Mouse (Mus musculus) left cerebral cortex, adult 2 months (tissue): ENCODE data around the gene Adamts9. TPM values are rescaled to one million over a fixed set of nuclear protein-coding genes. Genes with fewer than 3 reads are reported as not detected.

Experiments
- DNase-seq, 2 experiments: peaks; one replicate each; pipeline ENCODE4 v3.0.0; 2021 to 2022; ENCODE audit warnings: low spot score in 2 of 2, mixed read lengths in 1 of 2; ENCODE audit errors: extremely low spot score in 1 of 2
- H3K27ac ChIP-seq: fragments of 200-600 bp; 2 replicates; pipeline ENCODE4 v1.8.1; 2022
- H3K4me3 ChIP-seq: fragments of 200-600 bp; 2 replicates; pipeline ENCODE4 v1.8.1; 2022
- CTCF ChIP-seq: fragments of 200-600 bp; IDR thresholded peaks from 2 replicates; pipeline ENCODE4 v1.8.1; 2022; ENCODE audit warnings: antibody characterized with exemption, mild to moderate bottlenecking, moderate library complexity
- intact Hi-C: fragments of 180-260 bp; cut with DNase I; formaldehyde crosslinking; loops from one replicate; pipeline ENCODE4 v1.15.1; 2025
- total RNA-seq, 2 experiments: library from RNA; stranded (reverse); gene quantifications; 2 replicates each; pipeline ENCODE4 v1.2.3; 2021

Gene Adamts9
- total RNA-seq, 2 experiments from 2014 or later, result 2.8 to 3.9 TPM

DNA sequence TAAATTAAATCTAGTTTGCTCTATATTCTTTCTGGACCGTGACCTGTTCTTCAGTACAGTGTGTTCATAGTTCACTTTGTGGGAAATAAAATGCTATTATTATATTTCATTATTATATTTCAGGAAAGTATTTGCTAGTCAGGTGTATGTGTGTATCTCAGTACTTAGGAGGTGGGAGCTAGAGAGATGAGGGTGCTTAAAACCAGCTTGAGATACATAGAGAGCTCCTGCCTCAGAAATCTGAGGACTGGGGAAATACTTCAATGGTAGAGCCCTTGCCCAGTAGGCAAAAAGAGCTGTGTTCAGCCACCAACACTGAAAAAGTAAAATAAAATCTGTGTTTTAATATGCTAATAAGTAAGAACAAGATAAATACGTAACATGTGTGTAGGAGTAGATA lies 68.0 kb downstream of the Adamts9 start:
- no peak for TF ChIP-seq CTCF
- DNase-seq, result no peak
- Histone ChIP-seq H3K27ac (no peak overlapping the region), H3K4me3 (no peak overlapping the region)
- intact Hi-C loops, result no loop called here

DNA sequence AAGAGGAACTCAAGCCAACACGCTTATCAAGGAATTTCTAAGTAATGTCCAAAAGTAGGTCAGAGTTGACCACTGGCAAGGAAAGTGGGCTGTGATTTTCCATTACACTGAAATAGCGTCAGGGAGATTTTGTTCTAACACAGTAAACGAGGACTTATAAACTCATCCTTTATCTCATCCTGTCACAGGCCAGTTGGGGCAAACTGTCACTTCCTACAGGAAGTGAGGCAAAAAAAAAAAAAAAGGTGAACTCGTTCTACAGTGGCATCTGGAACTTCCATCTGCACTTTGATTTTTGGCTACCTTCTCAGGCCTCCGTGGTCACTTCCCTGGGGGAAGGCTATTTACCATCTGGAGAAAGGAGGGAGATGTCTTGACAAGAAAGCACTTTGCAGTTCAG lies 68.4 kb downstream of the Adamts9 start:
- no peak for TF ChIP-seq CTCF
- no peak overlapping the region for H3K27ac ChIP-seq
- intact Hi-C loops, result no loop called here
- DNase-seq, result no peak
- no peak overlapping the region for H3K4me3 ChIP-seq

DNA sequence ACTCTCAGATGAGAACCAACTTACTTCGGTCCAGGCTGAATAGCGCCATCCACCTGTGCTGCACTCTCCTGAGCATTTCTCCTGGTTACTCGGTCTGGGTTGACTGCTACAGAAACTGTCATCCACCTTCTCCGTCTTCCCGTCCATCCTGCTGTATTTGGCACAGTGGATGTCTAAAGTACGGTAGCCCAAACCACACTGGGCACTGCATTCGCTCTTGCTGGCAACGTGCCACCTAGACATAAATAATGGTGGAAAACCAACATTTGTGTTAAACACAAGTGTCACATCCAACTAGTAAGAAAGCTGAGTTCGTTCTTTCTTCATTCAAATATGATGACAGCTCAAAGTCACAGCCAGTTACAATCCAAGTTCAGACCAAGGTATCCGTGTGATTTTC lies 70.5 kb downstream of the Adamts9 start:
- DNase-seq, result no peak
- no peak overlapping the region for H3K27ac ChIP-seq
- no peak overlapping the region for H3K4me3 ChIP-seq
- no peak for TF ChIP-seq CTCF
- intact Hi-C loops, result no loop called here

DNA sequence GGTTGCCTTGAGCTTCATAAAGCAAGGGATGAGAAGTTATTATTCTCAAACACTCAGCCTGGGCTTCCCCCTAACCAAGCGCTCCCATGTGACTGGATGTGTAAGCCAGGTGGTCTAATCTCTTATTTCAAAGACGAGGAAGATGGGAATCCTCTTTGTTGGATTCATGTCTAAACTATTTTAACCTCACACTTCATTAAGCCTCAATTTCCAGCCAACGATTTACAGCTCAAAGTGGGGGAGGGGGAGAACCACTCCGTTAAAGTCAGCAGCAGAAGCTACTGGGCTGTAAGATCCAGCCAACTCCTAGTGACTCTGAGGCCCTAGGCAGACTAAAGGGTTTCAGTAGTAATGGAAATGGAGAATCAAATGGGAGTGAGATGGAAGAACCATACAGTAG lies 71.5 kb downstream of the Adamts9 start:
- intact Hi-C loops, result no loop called here
- Histone ChIP-seq H3K4me3 (no peak overlapping the region), H3K27ac (no peak overlapping the region)
- TF ChIP-seq CTCF, result no peak
- DNase-seq, result no peak

DNA sequence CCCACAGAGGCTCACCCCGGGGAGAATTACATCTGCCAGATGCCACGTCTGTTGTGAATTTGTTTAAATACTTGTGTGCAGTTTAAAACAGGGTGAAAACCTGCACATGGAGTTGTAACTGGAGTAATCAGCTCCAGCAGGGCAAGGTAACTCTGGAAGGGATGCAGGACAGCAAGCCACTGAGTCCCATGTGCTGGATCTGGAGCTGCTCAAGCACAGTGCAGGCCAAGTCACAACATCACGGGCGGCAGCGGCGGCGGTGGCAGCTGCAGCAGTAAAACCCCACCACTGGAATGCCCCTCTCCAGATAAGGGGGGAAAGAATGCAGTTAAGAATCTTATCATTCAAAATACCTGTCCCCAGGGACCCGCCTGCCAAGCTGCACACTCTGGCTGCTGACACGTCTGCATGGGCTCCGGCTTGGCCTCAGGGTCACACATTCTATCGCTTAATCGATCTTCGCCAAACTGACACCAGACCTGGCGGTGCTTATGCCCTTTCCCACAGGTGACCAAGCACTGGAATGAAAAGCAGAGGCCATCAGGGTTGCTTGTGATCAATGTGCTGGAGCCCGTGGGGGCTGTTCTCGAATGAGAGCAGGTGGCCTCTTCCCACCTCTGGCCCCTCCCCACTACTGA lies 73.6 kb downstream of the Adamts9 start:
- peak overlapping the region; percentile 64 for H3K27ac ChIP-seq
- intact Hi-C loops, result no loop called here
- no peak overlapping the region for H3K4me3 ChIP-seq
- no peak for DNase-seq
- no peak for TF ChIP-seq CTCF

- intact Hi-C loops, result no loop called here
- no peak for TF ChIP-seq CTCF
- Histone ChIP-seq H3K4me3 (no peak within 1 kb of the TSS), H3K27ac (peak within 1 kb of the TSS; percentile 64)
- DNase-seq, result no peak
Measured at GRCm38 (mm10) chr6:92869089-92869581, 74.2 kb downstream of the Adamts9 start, which contains the start of gene Gm15737. Gene Gm15737 (plus strand): TSS chr6:92869357.

GRCm38 (mm10) chr6:92862599-92862998 lies 80.7 kb downstream of the Adamts9 start:
- intact Hi-C loops, result no loop called here
- no peak overlapping the region for H3K4me3 ChIP-seq
- no peak for DNase-seq
- H3K27ac ChIP-seq, result no peak overlapping the region
- TF ChIP-seq CTCF, result no peak

GRCm38 (mm10) chr6:92860285-92860912 lies 82.9 kb downstream of the Adamts9 start:
- TF ChIP-seq CTCF, result no peak
- Histone ChIP-seq H3K4me3 (no peak overlapping the region), H3K27ac (no peak overlapping the region)
- intact Hi-C loops, result no loop called here
- no peak for DNase-seq

- intact Hi-C loops, result no loop called here
- DNase-seq, result no peak
- H3K4me3 ChIP-seq, result no peak overlapping the region
- no peak overlapping the region for H3K27ac ChIP-seq
- no peak for TF ChIP-seq CTCF
Measured at GRCm38 (mm10) chr6:92858721-92859510, 84.4 kb downstream of the Adamts9 start.

GRCm38 (mm10) chr6:92857761-92858160 lies 85.5 kb downstream of the Adamts9 start:
- H3K4me3 ChIP-seq, result no peak overlapping the region
- no peak for DNase-seq
- intact Hi-C loops, result no loop called here
- no peak overlapping the region for H3K27ac ChIP-seq
- TF ChIP-seq CTCF, result no peak

GRCm38 (mm10) chr6:92854873-92855272 lies 88.4 kb downstream of the Adamts9 start:
- no peak for DNase-seq
- H3K27ac ChIP-seq, result no peak overlapping the region
- TF ChIP-seq CTCF, result no peak
- H3K4me3 ChIP-seq, result no peak overlapping the region
- intact Hi-C loops, result no loop called here

- H3K27ac ChIP-seq, result no peak overlapping the region
- no peak for TF ChIP-seq CTCF
- H3K4me3 ChIP-seq, result no peak overlapping the region
- peak; percentile 35 to 50 for DNase-seq
- intact Hi-C loops, result no loop called here
Measured at GRCm38 (mm10) chr6:92850250-92850649, 93.0 kb downstream of the Adamts9 start.
